Mouse (Mus musculus) telencephalon, adult 2 months (tissue): Measurements from ENCODE around the gene Spata25.

Experiments used
- DNase-seq: peaks from one replicate; pipeline ENCODE4 v3.0.0-alpha.2; 2011; ENCODE audit warnings: low read depth, low spot score

Gene Spata25

GRCm38 (mm10) chr2:164783926-164784581 is 44.3 kb downstream of the Spata25 start:
- DNase-seq = no peak

DNA sequence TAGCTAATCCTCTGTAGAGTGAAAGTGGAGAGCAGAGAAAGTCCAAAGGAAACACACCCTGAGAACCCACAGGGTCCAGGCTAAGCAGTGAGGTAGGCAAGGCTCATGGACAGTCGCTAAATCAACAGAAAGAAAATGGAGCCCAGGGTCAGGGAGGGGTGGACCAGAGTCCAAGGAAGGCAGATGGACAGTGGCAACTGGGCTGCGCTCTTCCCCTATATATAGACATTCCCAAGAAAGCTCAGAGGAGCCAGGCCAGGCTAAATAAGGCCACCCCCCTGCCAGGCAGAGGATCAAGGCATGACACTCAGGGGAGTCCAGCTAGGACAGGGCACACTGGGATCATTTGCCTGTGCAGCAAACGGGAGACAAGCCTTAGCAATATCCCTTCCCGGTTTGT is 46.5 kb downstream of the Spata25 start:
- DNase-seq = no peak

DNA sequence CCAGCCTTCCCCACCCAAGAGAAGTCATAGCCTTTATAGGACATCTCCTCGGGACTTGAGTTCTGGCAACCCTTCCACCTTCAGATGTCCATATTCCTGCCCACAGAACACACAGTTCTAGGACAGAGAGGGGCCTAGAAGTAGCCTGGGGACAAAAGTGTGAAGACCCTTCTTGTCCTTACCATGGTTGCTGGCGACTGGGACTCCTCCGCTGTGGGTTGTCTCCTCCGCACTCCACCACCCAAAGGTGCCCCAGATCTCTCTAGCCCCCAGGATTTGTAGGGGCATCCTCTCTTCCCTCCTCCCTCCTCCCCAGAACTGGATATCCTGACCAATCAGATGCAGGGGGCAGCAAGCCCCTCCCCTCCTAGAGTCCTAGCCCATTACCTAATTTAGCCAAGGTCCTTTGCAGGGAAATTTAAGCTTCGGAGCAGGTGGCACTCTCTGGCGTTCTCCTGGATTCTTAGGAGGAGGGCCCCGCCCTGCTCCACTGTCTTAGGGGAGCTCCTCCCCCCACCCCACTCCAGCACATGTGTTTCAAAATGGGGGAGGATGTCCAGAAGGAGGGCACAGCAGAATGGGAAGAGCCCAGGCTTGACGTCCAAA is 48.8 kb downstream of the Spata25 start, which contains the start of gene Tnnc2:
Tnnc2 (minus strand) TSS at position 487 of the 606 bp plus-strand sequence.
- DNase-seq = no peak

GRCm38 (mm10) chr2:164778809-164779208 is 49.5 kb downstream of the Spata25 start:
- no peak for DNase-seq

DNA sequence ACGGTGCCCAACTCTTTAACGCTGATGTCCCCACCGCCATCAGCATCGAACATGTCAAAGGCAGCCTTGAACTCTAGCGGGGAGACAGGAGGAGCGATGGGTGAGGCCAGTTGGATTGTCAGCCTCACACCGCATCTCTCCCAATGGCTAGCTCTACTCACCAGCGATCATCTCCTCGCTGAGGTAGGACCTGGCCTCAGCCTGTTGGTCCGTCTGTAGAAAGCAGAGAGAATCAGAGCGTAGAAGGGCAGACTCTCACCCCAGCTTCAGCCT is 50.4 kb downstream of the Spata25 start:
- DNase-seq = no peak

GRCm38 (mm10) chr2:164777246-164778014 is 50.9 kb downstream of the Spata25 start:
- DNase-seq = no peak

- no peak for DNase-seq
Observed at GRCm38 (mm10) chr2:164776801-164777200, 51.5 kb downstream of the Spata25 start.
